Mouse (Mus musculus) layer of hippocampus, postnatal 25 days (tissue): ENCODE data around the gene Zbtb3. TPM values are rescaled to one million over a fixed set of nuclear protein-coding genes. Genes with fewer than 3 reads are reported as not detected.

Source experiments
- DNase-seq, 2 experiments: peaks; one replicate each; pipeline ENCODE4 v3.0.0; 2022; ENCODE audit warnings: mixed read lengths in 2 of 2, low spot score in 1 of 2; ENCODE audit errors: extremely low spot score in 1 of 2
- total RNA-seq, 2 experiments: library from RNA; stranded (reverse); gene quantifications; 2 replicates each; pipeline ENCODE4 v1.2.3; 2021

Zbtb3 gene
- total RNA-seq, 2 experiments from 2014 or later = 6.4 to 6.6 TPM

DNA sequence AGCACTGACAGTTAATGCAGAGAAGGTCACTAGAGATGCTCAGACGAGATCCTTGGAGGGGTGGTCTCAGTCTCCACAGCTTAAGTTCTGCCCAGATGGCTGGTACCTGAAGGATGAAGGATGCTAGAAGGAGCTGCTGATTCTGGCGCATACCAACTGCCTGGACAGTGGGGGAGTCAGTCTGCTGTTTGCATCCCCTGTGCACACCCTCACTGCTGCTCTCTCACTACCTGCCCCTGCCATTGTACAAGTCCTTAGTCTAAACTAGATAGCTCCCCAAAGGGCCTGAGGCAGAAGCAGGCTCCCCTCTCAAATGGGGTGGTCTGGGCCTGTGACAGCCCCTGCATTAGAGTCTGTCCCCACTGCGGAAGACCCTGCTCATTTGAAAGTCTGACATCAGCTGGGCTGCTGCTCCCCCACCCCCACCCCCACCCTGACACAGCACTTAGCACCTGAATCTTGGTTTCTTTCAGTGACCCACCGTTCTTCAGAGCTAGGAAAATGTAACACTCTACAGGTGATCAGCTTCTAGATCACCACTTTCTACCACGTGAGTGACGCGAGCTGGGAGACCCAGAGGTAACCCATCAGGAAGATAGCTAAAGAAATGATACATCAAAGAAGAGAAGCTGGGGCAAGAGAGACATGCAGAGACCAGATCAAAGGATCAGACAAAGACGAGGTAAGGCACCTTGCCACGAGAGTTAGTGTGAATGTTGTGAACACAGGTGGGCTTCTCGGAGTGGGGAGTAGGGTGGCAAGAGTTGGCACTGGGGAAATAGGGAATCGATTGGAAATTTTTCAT, 37.0 kb downstream of the Zbtb3 start, which contains the start of gene Gng3:
Gng3 (minus strand) TSS at position 92 of the 805 bp plus-strand sequence.
- DNase-seq = peak; percentile 55 to 64

DNA sequence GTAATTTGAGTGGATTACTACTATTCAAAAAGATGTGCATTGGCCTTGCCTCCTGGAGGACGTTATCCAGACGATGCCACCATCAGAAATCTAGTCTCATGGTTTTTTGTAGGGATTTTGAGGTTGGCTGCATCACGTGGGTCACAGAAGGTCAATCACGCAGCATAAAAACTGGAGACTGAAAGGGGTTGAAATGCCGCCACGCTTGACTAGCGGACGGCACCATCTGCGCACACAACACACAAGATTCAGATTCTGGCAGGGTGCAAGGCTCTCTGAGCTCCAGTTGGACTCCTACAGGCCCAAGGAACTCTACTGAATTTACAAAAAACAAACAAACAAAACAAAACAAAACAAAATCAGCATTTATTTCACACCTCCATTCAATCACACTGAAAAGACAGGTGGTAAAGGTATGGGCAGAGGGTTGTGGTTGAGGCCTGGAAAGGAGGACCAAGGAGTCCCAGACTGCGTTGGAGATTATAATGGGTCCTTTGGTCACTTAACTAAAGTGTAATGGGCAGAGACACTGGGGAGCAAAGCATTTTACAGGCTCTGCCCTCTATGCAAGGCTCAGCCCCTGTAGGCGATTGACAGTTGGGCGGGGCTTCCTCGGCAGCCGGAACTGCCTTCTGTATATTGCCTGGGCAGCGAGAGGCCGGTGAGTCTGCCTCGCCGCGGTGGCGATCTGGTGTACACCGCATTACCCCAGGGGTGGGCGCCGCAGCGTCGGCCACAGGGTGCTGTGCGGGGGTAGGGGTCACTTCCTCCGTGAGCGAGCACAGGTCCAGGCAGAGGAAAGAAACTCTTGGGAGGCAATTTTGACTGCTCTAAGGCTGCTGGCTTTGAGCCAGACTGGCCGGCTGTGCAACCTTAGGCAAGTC, 37.8 kb downstream of the Zbtb3 start:
- peak; percentile 57 to 60 for DNase-seq

DNA sequence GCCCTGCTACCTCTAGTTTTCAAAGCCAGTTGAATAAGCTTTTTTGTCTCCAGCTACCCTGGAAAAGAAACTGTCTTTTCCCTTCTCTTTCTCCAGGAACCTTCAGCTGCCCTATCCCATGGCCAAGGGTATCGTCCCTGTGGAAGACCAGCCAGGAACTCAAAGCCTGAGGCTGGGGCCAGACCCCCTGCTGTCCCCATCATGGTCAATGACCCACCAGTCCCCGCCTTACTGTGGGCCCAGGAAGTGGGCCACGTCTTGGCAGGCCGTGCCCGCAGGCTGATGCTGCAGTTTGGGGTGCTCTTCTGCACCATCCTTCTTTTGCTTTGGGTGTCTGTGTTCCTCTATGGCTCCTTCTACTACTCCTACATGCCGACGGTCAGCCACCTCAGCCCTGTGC, 38.7 kb downstream of the Zbtb3 start:
- no peak for DNase-seq

DNA sequence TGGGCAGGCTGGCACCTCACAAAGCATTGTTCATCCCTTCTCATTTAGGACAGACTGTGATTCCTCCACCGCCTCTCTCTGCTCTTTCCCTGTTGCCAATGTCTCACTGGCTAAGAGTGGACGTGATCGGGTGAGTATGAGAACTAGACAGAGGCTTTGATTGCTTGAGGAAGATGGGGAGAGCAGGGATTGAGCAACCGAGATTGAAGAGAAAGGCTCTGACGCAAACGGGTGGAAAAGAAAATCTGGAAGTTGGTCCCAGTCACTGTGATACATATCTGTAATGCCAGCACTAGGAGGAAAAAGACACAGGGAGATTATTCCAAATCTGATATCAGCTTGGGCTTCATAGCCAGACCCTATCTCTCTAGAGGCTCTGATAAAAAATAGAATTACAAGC, 40.6 kb downstream of the Zbtb3 start:
- no peak for DNase-seq

GRCm38 (mm10) chr19:8844371-8845129, 42.2 kb downstream of the Zbtb3 start:
- peak; percentile 59 to 96 for DNase-seq

DNA sequence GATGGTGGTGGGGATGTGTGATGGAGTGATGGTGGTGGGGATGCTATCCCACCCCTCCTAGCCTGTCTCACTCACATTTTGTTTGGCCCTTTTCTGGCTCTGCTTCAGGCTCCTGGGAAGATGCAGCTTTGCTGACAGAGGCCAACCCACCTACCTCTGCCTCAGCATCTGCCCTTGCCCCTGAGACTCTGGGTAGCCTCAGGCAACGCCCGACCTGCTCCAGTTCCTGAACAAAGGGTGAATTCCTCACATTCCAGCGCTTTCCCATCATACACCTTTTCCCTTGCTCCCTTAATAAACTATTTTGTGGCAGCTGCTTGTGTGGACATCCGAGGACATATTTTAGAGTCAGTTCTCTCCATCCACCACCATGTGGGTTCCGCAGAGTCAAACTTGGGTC, 46.0 kb downstream of the Zbtb3 start:
- no peak for DNase-seq

- DNase-seq = no peak
These were observed 48.1 kb downstream of the Zbtb3 start, which contains the start of gene Lrrn4cl for GRCm38 (mm10) chr19:8850402-8850901. Gene Lrrn4cl, plus strand, starts transcription at chr19:8850768.

DNA sequence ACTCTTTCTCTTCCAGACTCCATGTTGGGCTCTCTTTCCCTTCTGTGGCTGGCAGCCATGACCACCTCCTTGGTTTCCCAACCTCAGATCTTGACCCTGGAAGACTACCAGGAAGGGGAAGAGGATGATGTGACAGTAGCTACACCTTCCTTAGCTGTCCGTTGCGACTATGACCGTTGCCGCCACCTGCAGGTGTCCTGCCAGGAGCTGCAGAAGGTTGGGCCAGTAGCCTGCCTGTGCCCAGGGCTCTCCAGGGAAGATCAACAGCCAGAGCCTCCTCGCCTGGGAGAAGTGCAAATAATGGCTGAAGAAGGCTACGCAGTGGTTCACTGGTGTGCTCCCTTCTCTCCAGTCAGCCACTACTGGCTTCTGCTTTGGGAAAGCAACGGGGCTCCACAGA, 49.3 kb downstream of the Zbtb3 start:
- no peak for DNase-seq

GRCm38 (mm10) chr19:8852236-8852928, 50.0 kb downstream of the Zbtb3 start:
- no peak for DNase-seq

DNA sequence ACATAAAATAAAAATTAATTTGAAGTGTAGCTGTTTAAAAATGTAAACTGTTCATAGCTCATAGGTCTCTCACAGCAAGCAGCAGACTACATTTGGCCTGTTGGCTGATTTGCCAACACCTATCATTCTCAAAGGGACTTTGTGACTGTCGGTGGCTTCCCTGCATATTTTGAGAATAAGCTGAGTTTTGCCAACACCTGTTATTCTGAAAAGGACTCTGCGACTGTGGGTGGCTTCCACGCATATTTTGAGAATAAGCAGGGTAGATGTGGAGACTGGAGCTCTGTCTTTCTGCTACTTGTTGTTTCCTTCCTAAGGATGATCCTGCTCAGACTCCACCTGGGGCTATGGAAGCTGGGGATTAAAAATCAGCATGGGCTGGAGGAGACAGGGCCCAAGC, 50.8 kb downstream of the Zbtb3 start:
- DNase-seq = no peak

Other genes starting within 250 kb of the Zbtb3 start
- 10 to 100 TPM in 1 of 2 experiments, 1 to 10 TPM in 1; 9.5 to 12.3 TPM for gene Slc22a8, start 211.3 kb upstream of the Zbtb3 start, total RNA-seq
- gene Slc22a6, start 184.5 kb upstream of the Zbtb3 start, total RNA-seq = 1 to 10 TPM; 1.5 to 1.6 TPM
- 100 to 1,000 TPM; 188 to 200 TPM for gene Chrm1, start 138.8 kb upstream of the Zbtb3 start, total RNA-seq
- gene Slc3a2, start 79.2 kb upstream of the Zbtb3 start, total RNA-seq = 100 to 1,000 TPM; 155 to 170 TPM
- gene Wdr74, start 66.7 kb upstream of the Zbtb3 start, total RNA-seq = 10 to 100 TPM; 43.9 to 53.6 TPM
- gene 1700092M07Rik, start 61.8 kb upstream of the Zbtb3 start, total RNA-seq = 1 to 10 TPM in 1 of 2 experiments, not detected in 1; 1.5 TPM
- gene Stx5a, start 61.1 kb upstream of the Zbtb3 start, total RNA-seq = 10 to 100 TPM; 59.9 to 70.7 TPM
- gene Nxf1, start 45.5 kb upstream of the Zbtb3 start, total RNA-seq = 10 to 100 TPM; 75.4 to 95.3 TPM
- gene Tmem223, start 31.6 kb upstream of the Zbtb3 start, total RNA-seq = 100 to 1,000 TPM in 1 of 2 experiments, 10 to 100 TPM in 1; 92.1 to 101 TPM
- 10 to 100 TPM in 1 of 2 experiments, 1 to 10 TPM in 1; 8.5 to 10.1 TPM for gene Tmem179b, start 28.1 kb upstream of the Zbtb3 start, total RNA-seq
- 10 to 100 TPM; 13.8 to 14.1 TPM for gene Taf6l, start 16.1 kb upstream of the Zbtb3 start, total RNA-seq
- gene Polr2g, start 4.0 kb upstream of the Zbtb3 start, total RNA-seq = 100 to 1,000 TPM; 112 to 130 TPM
- gene Ttc9c, start 16.8 kb downstream of the Zbtb3 start, total RNA-seq = 10 to 100 TPM; 35.3 to 36.4 TPM
- gene Hnrnpul2, start 17.5 kb downstream of the Zbtb3 start, total RNA-seq = 100 to 1,000 TPM; 109 to 120 TPM
- gene AC129217.1, start 27.2 kb downstream of the Zbtb3 start, total RNA-seq = 1 to 10 TPM in 1 of 2 experiments, not detected in 1; 4.5 TPM
- gene Bscl2, start 34.9 kb downstream of the Zbtb3 start, total RNA-seq = 100 to 1,000 TPM; 103 to 111 TPM
- 100 to 1,000 TPM; 188 to 192 TPM for gene Gng3, start 36.6 kb downstream of the Zbtb3 start, total RNA-seq
- under 1 TPM; 0.28 to 0.47 TPM for gene Lrrn4cl, start 48.2 kb downstream of the Zbtb3 start, total RNA-seq
- 10 to 100 TPM; 92.2 to 98.9 TPM for gene Ubxn1, start 68.9 kb downstream of the Zbtb3 start, total RNA-seq
- 10 to 100 TPM; 31.2 to 36.4 TPM for gene Uqcc3, start 78.4 kb downstream of the Zbtb3 start, total RNA-seq
- 10 to 100 TPM; 10.1 to 16.2 TPM for gene Lbhd1, start 81.2 kb downstream of the Zbtb3 start, total RNA-seq
- not detected for gene Gm49403, start 81.4 kb downstream of the Zbtb3 start, total RNA-seq
- gene 1810009A15Rik, start 86.3 kb downstream of the Zbtb3 start, total RNA-seq = 10 to 100 TPM; 22.0 to 25.7 TPM
- gene Gm49416, start 86.4 kb downstream of the Zbtb3 start, total RNA-seq = 1 to 10 TPM; 1.6 to 2.2 TPM
- 10 to 100 TPM; 26.1 to 27.0 TPM for gene Ints5, start 90.5 kb downstream of the Zbtb3 start, total RNA-seq
- 100 to 1,000 TPM; 116 to 122 TPM for gene Ganab, start 95.5 kb downstream of the Zbtb3 start, total RNA-seq
- 100 to 1,000 TPM; 169 to 172 TPM for gene B3gat3, start 117.8 kb downstream of the Zbtb3 start, total RNA-seq
- 1 to 10 TPM; 4.8 to 6.4 TPM for gene Rom1, start 126.8 kb downstream of the Zbtb3 start, total RNA-seq
- 10 to 100 TPM in 1 of 2 experiments, 1 to 10 TPM in 1; 9.1 to 11.1 TPM for gene Eml3, start 127.0 kb downstream of the Zbtb3 start, total RNA-seq
- 10 to 100 TPM; 51.2 to 58.4 TPM for gene Mta2, start 139.3 kb downstream of the Zbtb3 start, total RNA-seq
- gene Tut1, start 151.3 kb downstream of the Zbtb3 start, total RNA-seq = 10 to 100 TPM; 19.4 to 20.1 TPM
- gene Eef1g, start 164.5 kb downstream of the Zbtb3 start, total RNA-seq = 100 to 1,000 TPM; 215 to 256 TPM
- 10 to 100 TPM; 14.7 to 15.7 TPM for gene Ahnak, start 186.7 kb downstream of the Zbtb3 start, total RNA-seq